Mouse (Mus musculus) erythroblast, embryonic 14.5 days (primary cell): ENCODE results near the gene Olfr223. TPM values are rescaled to one million over a fixed set of nuclear protein-coding genes. Genes with fewer than 3 reads are reported as not detected.
"Not testable (repeated sequence)": the region's sequence is repeated elsewhere in the genome, so short reads cannot be mapped to it uniquely, and the experiment has no call there.

Experiments
- H3K27me3 ChIP-seq: 2 replicates; pipeline ENCODE4 v1.6.1; 2012; ENCODE audit warnings: inconsistent platforms; ENCODE audit not compliant: control insufficient read depth
- H3K36me3 ChIP-seq: 2 replicates; pipeline ENCODE4 v1.6.1; 2012; ENCODE audit warnings: mild to moderate bottlenecking, inconsistent platforms; ENCODE audit not compliant: control insufficient read depth
- H3K4me1 ChIP-seq: 2 replicates; pipeline ENCODE4 v1.6.1; 2012; ENCODE audit warnings: inconsistent platforms; ENCODE audit not compliant: control insufficient read depth
- H3K4me3 ChIP-seq: replicated peaks from 2 replicates; pipeline ENCODE3; 2012; ENCODE audit warnings: moderate library complexity, mild to moderate bottlenecking, inconsistent platforms
- H3K9me3 ChIP-seq: 2 replicates; pipeline ENCODE4 v1.6.1; 2012; ENCODE audit warnings: low read length, inconsistent platforms, mixed read lengths; ENCODE audit not compliant: control insufficient read depth
- GATA1 ChIP-seq: IDR thresholded peaks from 2 replicates; pipeline ENCODE4 v1.6.1; 2012; ENCODE audit warnings: low read length, inconsistent platforms, mixed read lengths
- TAL1 ChIP-seq: IDR thresholded peaks from 3 replicates; pipeline ENCODE4 v1.6.1; 2012; ENCODE audit warnings: low read length, inconsistent platforms, mixed read lengths
- polyA plus RNA-seq: library from polyadenylated mRNA; stranded (reverse); fragments of >175 nt; gene quantifications from 2 replicates; pipeline ENCODE4 v1.2.3, GENCODE M21; 2012

Olfr223 gene
- polyA plus RNA-seq, 1 experiment = not detected

- no peaks in the 10 kb centered on the region for H3K9me3 ChIP-seq
- H3K4me3 ChIP-seq = no peak overlapping the region
- H3K4me1 ChIP-seq = no peaks in the 10 kb centered on the region
- TF ChIP-seq TAL1 (no peak), GATA1 (no peak)
- H3K36me3 ChIP-seq = no peaks in the 10 kb centered on the region
- H3K27me3 ChIP-seq = no peaks in the 10 kb centered on the region
Measured at GRCm38 (mm10) chr11:59602287-59602686, 9.2 kb upstream of the Olfr223 start.

GRCm38 (mm10) chr11:59600872-59601271 lies 7.8 kb upstream of the Olfr223 start:
- Histone ChIP-seq H3K4me3 (no peak overlapping the region), H3K9me3 (no peaks in the 10 kb centered on the region), H3K4me1 (no peaks in the 10 kb centered on the region), H3K27me3 (no peaks in the 10 kb centered on the region), H3K36me3 (no peaks in the 10 kb centered on the region)
- TF ChIP-seq GATA1 = no peak
- TF ChIP-seq TAL1 = no peak

DNA sequence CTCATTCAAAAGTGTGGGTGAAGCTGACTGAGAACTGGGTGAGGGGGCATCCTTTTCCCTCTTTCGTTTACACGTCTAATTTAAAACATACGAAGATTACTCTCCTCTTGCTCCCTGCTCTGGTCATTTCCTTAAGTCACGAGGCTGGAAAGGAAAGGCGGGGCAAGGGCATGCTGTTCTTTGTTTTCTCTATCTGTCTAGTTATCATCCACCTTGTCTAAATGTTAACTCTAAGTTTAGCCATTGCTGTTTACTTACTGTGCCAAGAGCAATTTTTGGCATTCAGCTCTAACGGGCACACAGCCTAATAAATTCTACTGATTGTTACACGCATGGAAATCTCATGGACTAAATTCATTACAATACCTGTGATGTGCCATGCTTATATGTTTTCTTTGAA lies 6.1 kb upstream of the Olfr223 start:
- Histone ChIP-seq H3K4me3 (no peak overlapping the region), H3K36me3 (no peaks in the 10 kb centered on the region), H3K4me1 (no peaks in the 10 kb centered on the region), H3K27me3 (peaks cover 3% of the 10 kb centered on the region; the same call in 1 of the 2 replicates), H3K9me3 (no peaks in the 10 kb centered on the region)
- TF ChIP-seq TAL1 = no peak
- no peak for TF ChIP-seq GATA1

DNA sequence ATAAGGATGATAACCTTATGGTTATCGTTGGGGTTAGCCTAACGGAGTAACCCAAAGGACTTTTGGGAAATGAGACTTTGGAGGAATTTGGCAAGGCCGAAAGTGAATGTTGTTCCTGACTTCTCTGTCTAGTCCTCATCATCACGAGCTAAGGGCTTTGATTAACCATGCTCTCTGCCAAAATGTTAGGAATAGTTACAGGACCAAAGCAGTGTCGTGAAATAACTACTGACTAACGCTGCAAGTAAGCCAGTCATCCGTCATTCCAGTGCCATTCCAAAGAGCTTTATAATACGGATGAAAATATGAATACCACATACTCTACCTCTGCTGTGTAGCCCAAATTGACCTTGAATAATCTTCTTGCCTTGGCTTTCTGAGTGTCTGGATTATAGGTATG lies 3.9 kb upstream of the Olfr223 start:
- no peak overlapping the region for H3K4me3 ChIP-seq
- peaks cover 3% of the 10 kb centered on the region; the same call in 1 of the 2 replicates for H3K27me3 ChIP-seq
- H3K36me3 ChIP-seq = no peaks in the 10 kb centered on the region
- no peak for TF ChIP-seq TAL1
- no peak for TF ChIP-seq GATA1
- no peaks in the 10 kb centered on the region for H3K9me3 ChIP-seq
- H3K4me1 ChIP-seq = no peaks in the 10 kb centered on the region

DNA sequence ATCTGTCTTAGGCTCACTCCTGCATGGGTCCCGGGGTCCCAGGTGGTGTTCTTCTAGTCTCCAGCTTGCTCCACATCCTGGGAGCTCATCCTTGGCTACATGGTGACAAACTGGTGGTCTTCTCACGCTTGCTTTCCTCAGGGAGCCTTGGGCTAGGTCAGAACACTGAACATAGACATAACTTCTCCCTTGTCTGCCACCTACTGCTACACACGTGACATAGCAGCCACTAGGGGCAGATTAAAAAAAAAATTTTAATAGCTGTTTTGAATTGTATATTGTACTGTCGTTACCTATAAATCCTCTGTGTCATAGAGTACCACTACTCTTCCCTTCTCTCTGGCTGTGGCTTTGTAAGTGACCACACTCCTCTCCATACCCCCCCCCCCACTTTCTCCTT lies 3.0 kb upstream of the Olfr223 start:
- Histone ChIP-seq H3K36me3 (no peaks in the 10 kb centered on the region), H3K27me3 (peaks cover 3% of the 10 kb centered on the region; the same call in 1 of the 2 replicates), H3K9me3 (no peaks in the 10 kb centered on the region), H3K4me3 (no peak overlapping the region), H3K4me1 (no peaks in the 10 kb centered on the region)
- TF ChIP-seq TAL1 (no peak), GATA1 (no peak)

DNA sequence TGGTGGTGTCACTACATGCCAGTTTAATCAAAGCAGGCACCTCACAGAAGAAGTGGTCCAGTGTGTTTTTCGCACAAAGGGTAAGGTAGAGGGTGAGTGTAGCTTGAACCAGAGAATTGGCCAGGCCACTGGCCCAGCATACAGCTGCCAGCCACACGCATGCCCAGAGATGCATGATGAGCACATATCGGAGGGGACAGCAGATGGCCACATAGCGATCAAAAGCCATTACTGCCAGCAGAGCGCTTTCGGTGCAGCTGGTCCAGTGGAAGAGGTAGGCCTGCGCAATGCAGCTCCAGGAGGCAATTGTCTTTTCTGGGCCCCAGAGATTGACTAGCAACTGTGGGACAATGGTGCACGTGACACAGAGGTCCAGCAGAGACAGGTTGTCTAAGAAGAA lies 3.6 kb downstream of the Olfr223 start:
- TF ChIP-seq GATA1 (no peak), TAL1 (no peak)
- no peaks in the 10 kb centered on the region for H3K4me1 ChIP-seq
- no peaks in the 10 kb centered on the region for H3K27me3 ChIP-seq
- H3K9me3 ChIP-seq = no peaks in the 10 kb centered on the region
- H3K36me3 ChIP-seq = no peaks in the 10 kb centered on the region
- no peak overlapping the region for H3K4me3 ChIP-seq

DNA sequence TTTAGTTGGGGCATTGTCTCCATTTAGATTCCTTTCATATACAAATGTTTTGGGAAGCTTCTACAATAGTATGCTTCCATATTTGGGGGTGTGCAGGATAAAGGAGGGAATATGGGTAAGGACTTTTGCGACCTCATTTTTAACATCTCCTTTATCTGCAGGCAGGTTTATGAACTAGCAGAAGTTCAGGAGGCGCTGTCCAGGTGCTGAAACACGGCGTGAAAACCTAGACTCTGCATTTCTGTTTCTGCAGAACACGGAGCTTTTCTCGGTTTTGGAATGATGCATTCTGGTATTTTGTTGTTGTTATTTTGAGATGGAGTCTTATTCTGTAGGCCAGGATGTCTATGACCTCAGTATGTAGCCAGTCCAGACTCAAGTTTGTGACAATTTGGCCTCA lies 8.6 kb downstream of the Olfr223 start:
- TF ChIP-seq GATA1 (no peak), TAL1 (no peak)
- H3K4me3 ChIP-seq = no peak overlapping the region
- no peaks in the 10 kb centered on the region for H3K4me1 ChIP-seq
- no peaks in the 10 kb centered on the region for H3K9me3 ChIP-seq
- no peaks in the 10 kb centered on the region for H3K27me3 ChIP-seq
- H3K36me3 ChIP-seq = no peaks in the 10 kb centered on the region

- H3K4me1 ChIP-seq, H3K36me3 ChIP-seq, H3K9me3 ChIP-seq, H3K27me3 ChIP-seq, H3K4me3 ChIP-seq: not testable (repeated sequence)
Measured at GRCm38 (mm10) chr11:59576135-59576534, 17.0 kb downstream of the Olfr223 start, which contains the start of gene Olfr222. Gene Olfr222, minus strand, starts transcription at chr11:59576235.

- no peaks in the 10 kb centered on the region for H3K36me3 ChIP-seq
- no peak overlapping the region for H3K4me3 ChIP-seq
- no peaks in the 10 kb centered on the region for H3K4me1 ChIP-seq
- TF ChIP-seq GATA1 (no peak), TAL1 (no peak)
- H3K9me3 ChIP-seq = no peaks in the 10 kb centered on the region
- peaks cover 7% of the 10 kb centered on the region for H3K27me3 ChIP-seq
Measured at GRCm38 (mm10) chr11:59575726-59576125, 17.4 kb downstream of the Olfr223 start.

- TF ChIP-seq TAL1 (no peak), GATA1 (no peak)
- Histone ChIP-seq H3K4me1 (no peaks in the 10 kb centered on the region), H3K36me3 (no peaks in the 10 kb centered on the region), H3K9me3 (no peaks in the 10 kb centered on the region), H3K27me3 (peaks cover 7% of the 10 kb centered on the region), H3K4me3 (no peak overlapping the region)
Measured at GRCm38 (mm10) chr11:59569306-59569705, 23.8 kb downstream of the Olfr223 start.
